Mouse (Mus musculus): ENCODE data around the gene Ugt2b34.

DNA sequence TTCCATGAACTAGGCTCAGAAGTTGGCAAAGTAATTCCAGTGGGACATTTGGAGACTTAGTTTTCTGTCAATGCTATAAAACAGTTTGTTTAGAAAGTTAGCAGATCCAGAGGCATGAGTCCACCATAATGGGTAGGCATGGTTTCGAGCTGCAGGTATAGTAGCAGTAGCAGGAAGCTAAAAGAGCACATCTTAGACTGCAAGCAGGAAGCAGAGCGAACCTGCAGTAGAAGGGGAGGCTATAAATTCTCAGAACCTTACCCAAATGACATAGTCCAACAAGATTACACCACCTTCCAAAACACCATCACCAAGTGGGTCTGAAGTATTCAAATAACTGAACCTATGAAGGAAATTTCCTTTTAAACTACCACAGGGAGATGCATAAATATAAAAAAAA is 66.5 kb downstream of the Ugt2b34 start:
- no peak for TF ChIP-seq CTCF (IDR thresholded peaks at IDR 0.05; ENCODE audit: control insufficient read depth, insufficient read depth, insufficient read length)
- no peak for TF ChIP-seq MYOG (IDR thresholded peaks at IDR 0.05; ENCODE audit: control insufficient read depth, extremely low read depth, insufficient read length)
- no peak for TF ChIP-seq FOSL1 (IDR thresholded peaks at IDR 0.05; ENCODE audit: insufficient read depth, low read length, poor library complexity, severe bottlenecking)
- no peak for TF ChIP-seq MAX (IDR thresholded peaks at IDR 0.05)
- TF ChIP-seq MYOD1 (IDR thresholded peaks at IDR 0.05; ENCODE audit: control insufficient read depth, insufficient read length, low read depth): no peak
- TF ChIP-seq USF1 (IDR thresholded peaks at IDR 0.05; ENCODE audit: low read depth): no peak
- no peak for TF ChIP-seq CEBPB (IDR thresholded peaks at IDR 0.05; ENCODE audit: low read depth)

Measured in C2C12 (cell line).